Mouse (Mus musculus) cerebellum, adult 2 months (tissue): ENCODE data around the gene Mob3b.

Source experiments
- CTCF ChIP-seq: fragments of 200-500 bp; IDR thresholded peaks from 2 replicates; pipeline ENCODE4 v1.5.1; 2011; ENCODE audit warnings: low read depth, mild to moderate bottlenecking, control low read depth, low read length, moderate library complexity, borderline replicate concordance; ENCODE audit not compliant: insufficient read depth
- POLR2A ChIP-seq: fragments of 200-500 bp; IDR thresholded peaks from 2 replicates; pipeline ENCODE4 v1.6.1; 2011; ENCODE audit warnings: low read length, control low read depth, borderline replicate concordance; ENCODE audit not compliant: insufficient read depth

DNA sequence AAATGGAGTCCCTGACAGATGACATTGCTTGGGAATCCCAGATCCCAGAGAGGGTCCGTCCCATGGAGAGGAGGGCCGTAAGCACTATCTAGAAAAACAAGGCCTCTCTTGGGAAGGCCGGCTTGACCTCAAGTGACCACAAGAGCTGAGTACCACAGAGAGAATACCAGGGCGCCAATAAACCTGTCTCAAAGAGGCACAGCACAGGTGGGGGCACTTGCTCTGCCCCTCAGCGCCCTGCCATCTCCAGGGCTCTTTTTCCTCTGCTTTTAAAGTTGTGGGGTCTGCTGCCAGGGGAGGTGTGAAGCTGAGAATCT, 107.6 kb downstream of the Mob3b start:
- TF ChIP-seq CTCF, result no peak
- TF ChIP-seq POLR2A, result no peak
